Mouse (Mus musculus): ENCODE measurements at regions not wholly inside any gene's neighbourhood (a gene's known extent, or its start where the extent isn't known, plus 50 kb on each side); places are given as distances from the start of the nearest gene placed in this dataset.

DNA sequence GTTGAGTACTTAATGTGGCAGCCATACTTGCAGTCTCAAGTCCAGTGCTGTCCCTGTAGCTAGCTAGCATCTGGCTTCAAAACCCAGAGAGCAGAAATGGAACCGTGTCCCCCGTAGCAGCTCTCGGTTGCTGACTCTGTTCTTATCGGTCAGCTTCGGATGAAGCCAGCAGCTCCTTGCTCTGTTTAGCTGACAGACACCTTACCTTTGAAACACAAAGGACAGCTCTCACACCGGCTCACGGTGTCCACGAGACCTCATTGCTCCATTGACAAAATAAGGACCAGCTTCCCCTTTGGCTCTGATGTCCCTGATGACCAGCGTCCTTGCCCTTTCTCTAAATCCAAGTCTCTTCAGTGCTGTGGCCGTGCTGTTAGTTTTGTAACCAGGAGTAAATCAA, 435.3 kb upstream of the Kif2a start:
- 85% methylated on average over 10 of the region's 10 CpGs for WGBS

DNA sequence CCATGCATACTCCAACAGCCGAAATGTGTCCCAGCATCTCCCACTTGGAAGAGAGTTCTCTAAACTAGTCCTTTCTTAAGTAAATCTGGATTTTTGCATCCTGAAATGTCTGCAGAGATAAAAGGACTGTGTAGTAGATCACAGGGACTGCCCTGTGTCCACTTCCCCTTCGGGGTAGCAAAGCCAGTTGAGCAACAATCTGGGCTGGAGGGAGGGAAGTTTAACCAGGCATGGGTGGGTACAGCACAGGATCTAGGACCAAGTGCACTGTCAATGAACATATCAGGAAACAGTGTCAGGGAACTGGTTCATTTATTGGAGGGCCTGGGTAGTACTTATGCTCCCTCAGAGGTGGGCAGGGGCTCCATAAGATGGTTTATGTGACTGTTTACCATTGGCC, 434.5 kb upstream of the Kif2a start:
- H3K4me3 ChIP-seq = no peak overlapping the region
- H3K4me1 ChIP-seq (replicated peaks) = peaks cover 3% of the 10 kb centered on the region
- no peak overlapping the region for H3K9ac ChIP-seq
- H3K27ac ChIP-seq (replicated peaks) = no peak overlapping the region
- ATAC-seq (ENCODE audit: low FRiP score, low read depth) = no peak
- no peaks in the 10 kb centered on the region for H3K27me3 ChIP-seq
- no peaks in the 10 kb centered on the region for H3K9me3 ChIP-seq
- WGBS = 80% methylated on average over 2 of the region's 2 CpGs
- H3K36me3 ChIP-seq = no peaks in the 10 kb centered on the region
- H3K4me2 ChIP-seq = no peak overlapping the region

More for the DNA sequence above, 435.3 kb upstream of the Kif2a start:
- H3K27ac ChIP-seq (replicated peaks) = no peak overlapping the region
- H3K36me3 ChIP-seq = no peaks in the 10 kb centered on the region
- H3K27me3 ChIP-seq = no peaks in the 10 kb centered on the region
- no peak for ATAC-seq (ENCODE audit: low FRiP score, low read depth)
- H3K4me2 ChIP-seq = no peak overlapping the region
- H3K9ac ChIP-seq = no peak overlapping the region
- no peaks in the 10 kb centered on the region for H3K9me3 ChIP-seq
- peaks cover 7% of the 10 kb centered on the region for H3K4me1 ChIP-seq (replicated peaks)
- no peak overlapping the region for H3K4me3 ChIP-seq

DNA sequence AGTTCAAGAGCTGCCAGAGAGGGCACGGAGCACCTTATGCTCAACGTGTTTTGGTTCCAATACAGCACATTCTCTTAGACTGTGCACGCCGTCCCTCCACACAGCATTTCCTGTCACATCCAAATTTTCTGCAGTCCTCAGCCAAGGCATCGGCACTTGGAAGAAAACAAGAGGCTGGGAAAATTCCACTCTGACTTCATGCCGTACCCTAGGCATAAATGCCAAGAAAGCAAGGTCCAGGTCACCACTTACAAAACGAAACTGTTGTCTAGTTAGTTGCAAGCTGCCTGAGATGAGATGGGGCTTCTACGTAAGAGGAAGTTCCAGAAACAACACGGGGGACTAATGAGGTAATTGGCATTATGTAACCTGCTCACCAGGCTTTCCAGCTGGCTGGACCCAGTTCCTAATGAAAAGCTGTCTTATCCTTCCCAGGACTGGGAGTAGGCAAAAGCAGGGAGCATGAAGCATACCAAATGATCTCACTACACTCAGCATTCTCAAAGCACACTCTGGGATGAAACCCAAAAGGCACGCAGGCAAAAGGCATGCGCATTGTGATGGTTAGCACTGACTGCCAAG, 427.8 kb upstream of the Kif2a start:
- 69% methylated on average over 11 of the region's 11 CpGs for WGBS
- H3K27ac ChIP-seq (replicated peaks) = no peak overlapping the region
- ATAC-seq (ENCODE audit: low FRiP score, low read depth) = peak; percentile 92

DNA sequence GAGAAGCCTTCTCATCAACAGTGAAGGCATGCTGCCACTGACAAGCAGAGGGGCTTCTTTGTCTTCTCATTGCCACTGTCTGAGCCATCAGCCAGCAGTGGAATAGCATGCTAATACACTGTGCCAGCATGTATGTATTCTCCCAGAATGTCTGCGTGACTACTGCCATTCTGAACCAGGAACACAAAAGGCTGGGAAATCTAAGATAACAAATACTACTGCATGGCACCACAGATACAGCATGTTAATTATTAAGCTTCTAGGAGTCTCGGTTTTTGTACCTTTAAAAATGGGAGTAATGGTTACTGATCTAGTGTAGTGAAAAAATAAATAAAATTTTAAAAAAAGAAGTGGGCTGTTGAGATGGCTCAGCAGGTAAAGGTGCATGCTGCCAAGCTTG, 425.9 kb upstream of the Kif2a start:
- Histone ChIP-seq H3K9me3 (no peaks in the 10 kb centered on the region), H3K27me3 (no peaks in the 10 kb centered on the region), H3K36me3 (no peaks in the 10 kb centered on the region), H3K9ac (no peak overlapping the region), H3K4me1 (replicated peaks) (no peaks in the 10 kb centered on the region), H3K27ac (replicated peaks) (no peak overlapping the region), H3K4me2 (no peak overlapping the region), H3K4me3 (no peak overlapping the region)
- 60% methylated on average over 2 of the region's 2 CpGs for WGBS
- ATAC-seq (ENCODE audit: low FRiP score, low read depth) = 0 out of 2 replicates have a peak, but pooled peaks have one; percentile 51

More for the DNA sequence above, 427.8 kb upstream of the Kif2a start:
- Histone ChIP-seq H3K36me3 (no peaks in the 10 kb centered on the region), H3K27me3 (no peaks in the 10 kb centered on the region), H3K4me3 (no peak overlapping the region), H3K9ac (no peak overlapping the region), H3K4me2 (no peak overlapping the region), H3K4me1 (replicated peaks) (no peaks in the 10 kb centered on the region), H3K9me3 (no peaks in the 10 kb centered on the region)

DNA sequence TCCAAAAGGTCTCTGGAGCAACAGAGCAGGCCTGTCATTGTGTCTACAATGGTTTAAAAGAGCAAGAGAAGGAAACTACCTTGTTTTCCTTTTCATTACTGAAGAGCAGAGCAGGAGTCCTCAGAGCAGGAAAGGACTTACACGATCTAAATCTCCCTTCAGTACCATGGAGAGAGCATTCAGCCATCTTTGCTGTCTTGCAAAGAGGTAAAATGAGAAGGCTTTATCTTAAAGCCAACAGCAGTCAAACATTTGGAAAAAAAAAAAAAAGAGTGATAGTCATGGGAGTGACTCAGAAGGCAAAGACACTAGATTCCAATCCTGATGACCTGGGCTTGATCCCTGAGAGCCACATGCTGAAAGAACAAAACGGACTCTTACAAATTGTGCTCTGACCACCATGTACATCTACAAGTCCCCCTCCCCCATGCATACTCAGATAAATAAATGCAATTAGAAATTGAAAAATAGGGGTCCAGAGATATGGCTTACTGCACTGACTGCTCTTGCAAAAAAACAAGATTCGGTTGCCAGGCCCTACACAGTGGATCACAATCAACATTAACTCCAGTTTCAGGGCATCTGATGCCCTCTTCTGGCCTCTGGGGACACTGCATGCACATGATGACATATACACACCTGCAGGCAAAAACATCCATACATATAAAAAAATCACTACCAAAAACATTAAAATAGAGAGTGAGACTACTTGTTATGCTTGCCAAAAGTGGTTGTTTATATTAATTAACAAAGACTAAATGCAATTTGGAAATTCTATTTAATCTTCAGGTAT, 397.6 kb upstream of the Kif2a start:
- no peaks in the 10 kb centered on the region for H3K27me3 ChIP-seq
- no peak overlapping the region for H3K4me2 ChIP-seq
- H3K4me3 ChIP-seq = no peak overlapping the region
- no peak overlapping the region for H3K9ac ChIP-seq
- no peaks in the 10 kb centered on the region for H3K4me1 ChIP-seq (replicated peaks)
- ATAC-seq (ENCODE audit: low FRiP score, low read depth) = no peak
- no peaks in the 10 kb centered on the region for H3K36me3 ChIP-seq
- WGBS = 88% methylated on average over 3 of the region's 3 CpGs
- no peaks in the 10 kb centered on the region for H3K9me3 ChIP-seq
- no peak overlapping the region for H3K27ac ChIP-seq (replicated peaks)

DNA sequence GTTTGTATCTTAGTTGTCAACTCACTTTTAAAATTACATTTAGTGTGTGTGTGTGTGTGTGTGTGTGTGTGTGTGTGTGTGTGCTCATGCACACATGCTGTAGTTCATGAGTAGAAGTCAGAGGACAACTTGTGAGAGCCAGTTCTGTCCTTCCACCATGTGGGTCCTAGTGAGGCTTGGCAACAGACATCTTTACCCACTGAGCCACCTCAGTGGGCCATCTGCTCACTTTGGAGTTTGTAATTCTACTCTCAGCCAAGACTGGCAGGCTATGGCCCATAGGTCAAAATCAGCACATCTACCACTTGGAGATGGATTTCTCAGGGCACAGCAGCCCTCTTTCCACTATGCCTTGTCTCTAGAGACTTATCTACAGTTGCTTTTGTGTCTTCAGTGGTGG, 388.3 kb upstream of the Kif2a start:
- Histone ChIP-seq H3K27me3 (no peaks in the 10 kb centered on the region), H3K36me3 (no peaks in the 10 kb centered on the region), H3K27ac (replicated peaks) (no peak overlapping the region), H3K9me3 (no peaks in the 10 kb centered on the region), H3K4me2 (no peak overlapping the region), H3K4me3 (no peak overlapping the region), H3K4me1 (replicated peaks) (peaks cover 12% of the 10 kb centered on the region), H3K9ac (no peak overlapping the region)
- no peak for ATAC-seq (ENCODE audit: low FRiP score, low read depth)

DNA sequence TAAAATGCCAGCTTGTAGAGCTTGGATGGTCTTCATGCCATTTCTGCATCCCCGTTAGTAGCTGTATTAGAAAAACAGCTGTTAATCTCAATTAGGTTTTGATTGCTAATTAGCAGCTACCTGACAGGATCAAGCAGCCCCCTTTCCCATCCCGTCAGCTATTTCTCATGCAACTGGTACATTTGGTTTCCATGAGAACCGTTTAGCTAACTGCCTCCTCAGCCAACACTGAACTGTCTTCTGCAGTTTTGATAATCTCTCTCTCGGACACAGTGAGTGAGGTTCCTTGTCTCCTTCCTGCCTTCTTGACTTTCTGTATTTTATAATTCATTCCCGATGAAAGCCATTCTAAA, 385.7 kb upstream of the Kif2a start:
- Histone ChIP-seq H3K4me1 (replicated peaks) (peaks cover 12% of the 10 kb centered on the region), H3K9ac (no peak overlapping the region), H3K9me3 (no peaks in the 10 kb centered on the region), H3K27me3 (no peaks in the 10 kb centered on the region), H3K4me2 (0 out of 2 replicates have a peak overlapping the region, but pooled peaks have one; percentile 2), H3K4me3 (no peak overlapping the region), H3K27ac (replicated peaks) (peak overlapping the region; percentile 55), H3K36me3 (no peaks in the 10 kb centered on the region)
- 50% methylated on average over 5 of the region's 5 CpGs for WGBS
- 0 out of 2 replicates have a peak, but pooled peaks have one; percentile 51 for ATAC-seq (ENCODE audit: low FRiP score, low read depth)

DNA sequence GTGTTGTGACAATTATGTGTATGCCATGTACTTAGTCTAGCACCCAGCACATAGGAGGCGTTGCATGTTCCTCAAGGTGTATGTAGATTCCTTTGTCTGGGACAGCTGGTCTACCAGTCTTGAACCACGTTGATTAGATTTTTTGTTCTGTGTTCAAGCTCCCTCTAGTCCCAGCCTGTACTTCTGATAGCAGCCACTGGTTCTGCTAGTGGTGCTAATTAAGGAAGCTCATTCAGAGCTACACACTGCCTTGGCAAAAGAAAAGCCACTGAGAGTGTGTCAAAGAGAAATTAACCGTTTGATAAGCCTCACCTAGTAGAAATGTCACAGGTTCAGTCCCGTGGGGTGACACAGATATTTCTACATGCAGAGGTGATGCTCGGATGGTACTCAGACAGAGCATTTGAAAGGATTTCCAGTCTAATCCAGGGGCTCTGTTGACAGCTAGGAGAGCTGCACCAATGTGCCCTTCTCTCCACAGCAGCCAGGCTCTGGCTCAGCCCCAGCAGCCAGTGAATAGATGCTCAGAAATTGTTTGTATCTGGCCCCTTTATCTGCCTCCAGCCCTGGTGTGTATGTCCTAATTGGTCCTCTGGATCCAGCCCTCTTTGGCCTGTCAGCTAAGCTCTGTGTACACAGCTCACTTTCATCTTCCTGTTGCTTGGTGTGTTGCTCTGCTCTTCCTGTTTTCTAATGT, 385.2 kb upstream of the Kif2a start:
- peak; percentile 88 for ATAC-seq (ENCODE audit: low FRiP score, low read depth)
- H3K9me3 ChIP-seq = no peaks in the 10 kb centered on the region
- no peak overlapping the region for H3K4me3 ChIP-seq
- no peaks in the 10 kb centered on the region for H3K27me3 ChIP-seq
- no peak overlapping the region for H3K9ac ChIP-seq
- 67% methylated on average over 5 of the region's 5 CpGs for WGBS
- peaks cover 12% of the 10 kb centered on the region for H3K4me1 ChIP-seq (replicated peaks)
- 0 out of 2 replicates have a peak overlapping the region, but pooled peaks have one; percentile 2 for H3K4me2 ChIP-seq
- H3K36me3 ChIP-seq = no peaks in the 10 kb centered on the region
- H3K27ac ChIP-seq (replicated peaks) = peak overlapping the region; percentile 55

DNA sequence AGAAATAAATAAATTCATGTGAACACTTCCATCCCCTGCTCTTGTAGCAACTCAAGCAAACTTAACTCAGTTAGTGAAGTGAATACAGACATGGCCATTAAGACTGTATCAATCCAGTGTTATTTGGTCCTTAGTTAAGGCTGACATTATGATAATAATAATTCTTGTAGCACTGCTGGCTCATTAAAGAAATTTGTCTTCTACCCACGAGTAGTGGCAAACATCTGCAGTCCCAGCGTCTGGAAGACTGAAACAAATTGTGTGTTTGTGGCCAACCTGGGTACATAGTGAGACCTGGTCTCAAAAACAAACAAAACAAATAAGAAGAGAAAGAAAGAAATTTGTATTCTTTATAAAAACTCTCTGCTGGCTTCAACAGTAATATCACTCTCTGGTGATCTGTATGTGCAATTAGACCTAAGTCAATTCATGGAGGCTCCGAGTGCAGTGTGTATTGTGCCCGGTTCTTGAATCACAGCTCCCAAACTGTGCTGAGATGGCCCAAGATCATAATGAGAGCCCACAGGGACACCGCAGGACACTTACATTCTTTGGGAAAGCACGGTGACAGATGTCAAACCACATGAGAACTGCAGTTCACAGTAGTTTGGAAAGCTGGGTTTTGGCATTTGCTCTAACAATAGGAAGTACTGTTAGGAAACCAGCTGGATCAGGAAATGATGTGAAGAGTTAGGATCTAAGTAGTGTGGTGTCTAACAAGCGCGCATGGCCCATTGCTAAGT, 376.9 kb upstream of the Kif2a start:
- ATAC-seq (ENCODE audit: low FRiP score, low read depth) = no peak
- Histone ChIP-seq H3K4me2 (no peak overlapping the region), H3K9me3 (no peaks in the 10 kb centered on the region), H3K4me1 (replicated peaks) (no peaks in the 10 kb centered on the region), H3K36me3 (no peaks in the 10 kb centered on the region), H3K9ac (no peak overlapping the region), H3K4me3 (no peak overlapping the region), H3K27me3 (no peaks in the 10 kb centered on the region), H3K27ac (replicated peaks) (no peak overlapping the region)
- 54% methylated on average over 8 of the region's 8 CpGs for WGBS

DNA sequence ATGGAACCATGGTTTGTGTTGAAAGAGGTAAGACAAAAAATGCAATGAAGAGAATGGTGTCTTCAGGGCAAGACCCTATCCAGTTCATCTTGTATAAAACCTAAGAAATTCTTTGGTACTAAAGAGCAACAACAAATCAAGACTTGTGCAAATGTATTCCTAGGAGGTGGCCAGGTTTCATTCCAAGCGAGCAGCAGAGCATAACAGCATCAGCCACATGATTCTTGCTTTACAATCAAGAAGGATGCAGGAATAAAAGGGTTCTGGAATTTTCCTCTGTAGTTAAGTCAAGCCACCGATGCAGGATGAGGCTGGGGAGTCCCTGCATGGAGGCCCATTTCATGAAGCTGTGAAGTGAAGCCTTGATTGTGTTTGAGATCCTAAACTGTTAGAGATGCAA, 374.1 kb upstream of the Kif2a start:
- Histone ChIP-seq H3K9me3 (no peaks in the 10 kb centered on the region), H3K9ac (no peak overlapping the region), H3K36me3 (no peaks in the 10 kb centered on the region), H3K4me1 (replicated peaks) (no peaks in the 10 kb centered on the region), H3K27ac (replicated peaks) (no peak overlapping the region), H3K4me3 (no peak overlapping the region), H3K27me3 (no peaks in the 10 kb centered on the region), H3K4me2 (no peak overlapping the region)
- ATAC-seq (ENCODE audit: low FRiP score, low read depth) = no peak
- 82% methylated on average over 2 of the region's 2 CpGs for WGBS

DNA sequence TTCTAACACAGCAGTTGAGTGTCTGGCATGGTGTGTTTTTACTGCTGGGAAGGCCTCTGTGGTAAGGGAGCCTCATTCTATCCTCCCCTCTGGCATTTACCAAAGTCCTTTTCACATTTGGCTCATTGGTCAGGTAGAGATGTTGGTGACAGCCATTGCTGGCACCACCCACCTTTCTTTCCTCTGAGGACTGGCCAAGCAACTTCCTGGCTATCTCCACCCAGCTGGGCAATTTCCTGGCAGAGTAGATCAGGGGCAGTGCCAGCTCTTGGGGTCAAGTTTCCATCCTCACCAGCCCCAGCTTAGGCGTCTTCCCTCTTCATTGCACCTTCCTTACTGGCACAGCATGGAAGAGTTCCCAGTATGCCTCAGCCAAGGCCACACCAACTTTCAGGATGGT, 372.5 kb upstream of the Kif2a start:
- Histone ChIP-seq H3K4me3 (no peak overlapping the region), H3K27me3 (no peaks in the 10 kb centered on the region), H3K9me3 (no peaks in the 10 kb centered on the region), H3K27ac (replicated peaks) (no peak overlapping the region), H3K36me3 (no peaks in the 10 kb centered on the region), H3K9ac (no peak overlapping the region), H3K4me2 (no peak overlapping the region), H3K4me1 (replicated peaks) (no peaks in the 10 kb centered on the region)
- WGBS = 78% methylated on average over 1 of the region's 1 CpGs
- ATAC-seq (ENCODE audit: low FRiP score, low read depth) = no peak
